Mouse (Mus musculus) C2C12 (cell line): Measurements from ENCODE around the gene Pdzrn3.

Experiments
- CEBPB ChIP-seq: IDR thresholded peaks from one replicate; pipeline ENCODE4 v1.6.1; 2011; ENCODE audit warnings: low read depth, mild to moderate bottlenecking, control low read depth, moderate library complexity
- CTCF ChIP-seq: IDR thresholded peaks from one replicate; pipeline ENCODE4 v1.5.1; 2011; ENCODE audit not compliant: control insufficient read depth, insufficient read depth, insufficient read length
- MAX ChIP-seq: IDR thresholded peaks from one replicate; pipeline ENCODE4 v1.6.1; 2011; ENCODE audit warnings: mild to moderate bottlenecking, control low read depth
- USF1 ChIP-seq: IDR thresholded peaks from one replicate; pipeline ENCODE4 v1.6.1; 2011; ENCODE audit warnings: low read depth, mild to moderate bottlenecking, control low read depth, moderate library complexity

GRCm38 (mm10) chr6:101376049-101376448 lies 1.6 kb downstream of the Pdzrn3 start:
- TF ChIP-seq CEBPB: no peak
- TF ChIP-seq USF1: no peak
- no peak for TF ChIP-seq CTCF
- TF ChIP-seq MAX: no peak
